Mouse (Mus musculus): ENCODE data around the gene Tppp2.

GRCm38 (mm10) chr14:51906102-51906501 is 12.1 kb upstream of the Tppp2 start:
- TF ChIP-seq POLR2A (IDR thresholded peaks at IDR 0.05; ENCODE audit: borderline replicate concordance, extremely low read depth, insufficient read depth, insufficient read length, poor library complexity, severe bottlenecking) (no peak), CTCF (IDR thresholded peaks at IDR 0.05; ENCODE audit: borderline replicate concordance, extremely low read depth, insufficient read depth, insufficient read length) (no peak)

Measured in brain, embryonic 14.5 days (tissue).